Mouse (Mus musculus) hindbrain, embryonic 10.5 days (tissue): ENCODE results near the gene Pla2r1. TPM values are rescaled to one million over a fixed set of nuclear protein-coding genes. Genes with fewer than 3 reads are reported as not detected.
A peak's percentile ranks its signal among the peaks of the same experiment; 100 is the strongest.

Source experiments
- DNase-seq: peaks from one replicate; pipeline ENCODE4 v3.0.0-alpha.2; 2017; ENCODE audit warnings: low spot score
- H3K27ac ChIP-seq: fragments of 300-500 bp; sonication (generic); 2 replicates; pipeline ENCODE4 v1.5.1; 2016; ENCODE audit warnings: mild to moderate bottlenecking, moderate library complexity
- H3K27me3 ChIP-seq: fragments of 300-500 bp; sonication (generic); 2 replicates; pipeline ENCODE4 v1.6.1; 2016; ENCODE audit warnings: mild to moderate bottlenecking; ENCODE audit not compliant: poor library complexity, insufficient read depth, severe bottlenecking
- H3K36me3 ChIP-seq: fragments of 300-500 bp; sonication (generic); 2 replicates; pipeline ENCODE4 v1.6.1; 2016; ENCODE audit warnings: mild to moderate bottlenecking, moderate library complexity
- H3K4me1 ChIP-seq: fragments of 300-500 bp; sonication (generic); replicated peaks from 2 replicates; pipeline ENCODE4 v1.6.1; 2016; ENCODE audit warnings: mild to moderate bottlenecking
- H3K4me3 ChIP-seq: fragments of 300-500 bp; sonication (generic); 2 replicates; pipeline ENCODE4 v1.5.1; 2016; ENCODE audit warnings: mild to moderate bottlenecking, moderate library complexity
- H3K9me3 ChIP-seq: fragments of 300-500 bp; sonication (generic); 2 replicates; pipeline ENCODE4 v1.6.1; 2016; ENCODE audit warnings: mild to moderate bottlenecking, moderate library complexity
- WGBS: fragments of 180-500 bp; shearing (Covaris S2); methylation state at CpG from one replicate; pipeline ENCODE4 v1.1.7; 2016; 5-methylcytosine and 5-hydroxymethylcytosine counted together
- polyA plus RNA-seq: library from polyadenylated mRNA; unstranded; fragments of >200 nt; fragmentation: Nextera tagmentation; extraction: Ambion mirVana; gene quantifications from 2 replicates; pipeline ENCODE4 v1.2.1, GENCODE M21; 2016

The Pla2r1 gene
- polyA plus RNA-seq, 1 experiment from 2014 or later: 0.95 TPM

- 0 out of 2 replicates have a peak, but pooled peaks cover 4% of the 10 kb centered on the region for H3K9me3 ChIP-seq
- no peak overlapping the region for H3K27ac ChIP-seq
- H3K4me3 ChIP-seq: no peak overlapping the region
- H3K27me3 ChIP-seq: no peaks in the 10 kb centered on the region
- WGBS: 79% methylated on average over 5 of the region's 5 CpGs
- H3K36me3 ChIP-seq: no peaks in the 10 kb centered on the region
- DNase-seq: no peak
- peaks cover 7% of the 10 kb centered on the region; the same call in 1 of the 2 replicates for H3K4me1 ChIP-seq
Measured at GRCm38 (mm10) chr2:60538710-60539109, 14.4 kb downstream of the Pla2r1 start.

GRCm38 (mm10) chr2:60538274-60538673 lies 14.8 kb downstream of the Pla2r1 start:
- Histone ChIP-seq H3K36me3 (no peaks in the 10 kb centered on the region), H3K27ac (no peak overlapping the region), H3K4me1 (peaks cover 7% of the 10 kb centered on the region; the same call in 1 of the 2 replicates), H3K27me3 (no peaks in the 10 kb centered on the region), H3K4me3 (no peak overlapping the region), H3K9me3 (0 out of 2 replicates have a peak, but pooled peaks cover 4% of the 10 kb centered on the region)
- DNase-seq: no peak
- WGBS: 84% methylated on average over 4 of the region's 4 CpGs

GRCm38 (mm10) chr2:60534755-60535154 lies 18.4 kb downstream of the Pla2r1 start:
- H3K9me3 ChIP-seq: 0 out of 2 replicates have a peak, but pooled peaks cover 4% of the 10 kb centered on the region
- H3K4me3 ChIP-seq: no peak overlapping the region
- no peaks in the 10 kb centered on the region; the same call in 1 of the 2 replicates for H3K4me1 ChIP-seq
- H3K27ac ChIP-seq: no peak overlapping the region
- no peak for DNase-seq
- H3K36me3 ChIP-seq: no peaks in the 10 kb centered on the region
- WGBS: 90% methylated on average over 8 of the region's 8 CpGs
- H3K27me3 ChIP-seq: no peaks in the 10 kb centered on the region

GRCm38 (mm10) chr2:60533026-60533425 lies 20.1 kb downstream of the Pla2r1 start:
- H3K4me3 ChIP-seq: no peak overlapping the region
- no peaks in the 10 kb centered on the region; the same call in 1 of the 2 replicates for H3K4me1 ChIP-seq
- H3K27ac ChIP-seq: 0 out of 2 replicates have a peak overlapping the region, but pooled peaks have one; percentile 5
- no peaks in the 10 kb centered on the region for H3K27me3 ChIP-seq
- DNase-seq: no peak
- 0 out of 2 replicates have a peak, but pooled peaks cover 3% of the 10 kb centered on the region for H3K9me3 ChIP-seq
- H3K36me3 ChIP-seq: no peaks in the 10 kb centered on the region
- 92% methylated on average over 3 of the region's 3 CpGs for WGBS

- Histone ChIP-seq H3K27ac (0 out of 2 replicates have a peak overlapping the region, but pooled peaks have one; percentile 5), H3K27me3 (no peaks in the 10 kb centered on the region), H3K4me1 (no peaks in the 10 kb centered on the region; the same call in 1 of the 2 replicates), H3K4me3 (no peak overlapping the region), H3K36me3 (no peaks in the 10 kb centered on the region), H3K9me3 (no peaks in the 10 kb centered on the region)
- 63% methylated on average over 5 of the region's 5 CpGs for WGBS
- no peak for DNase-seq
Measured at GRCm38 (mm10) chr2:60532495-60532894, 20.6 kb downstream of the Pla2r1 start.

GRCm38 (mm10) chr2:60515817-60516216 lies 37.3 kb downstream of the Pla2r1 start:
- H3K27ac ChIP-seq: no peak overlapping the region
- 69% methylated on average over 8 of the region's 8 CpGs for WGBS
- DNase-seq: no peak
- H3K27me3 ChIP-seq: no peaks in the 10 kb centered on the region
- H3K36me3 ChIP-seq: no peaks in the 10 kb centered on the region
- no peaks in the 10 kb centered on the region for H3K9me3 ChIP-seq
- H3K4me3 ChIP-seq: no peak overlapping the region
- peaks cover 8% of the 10 kb centered on the region for H3K4me1 ChIP-seq

- Histone ChIP-seq H3K27me3 (no peaks in the 10 kb centered on the region), H3K4me3 (no peak overlapping the region), H3K9me3 (no peaks in the 10 kb centered on the region), H3K4me1 (peaks cover 8% of the 10 kb centered on the region), H3K27ac (no peak overlapping the region), H3K36me3 (no peaks in the 10 kb centered on the region)
- no peak for DNase-seq
- WGBS: 72% methylated on average over 4 of the region's 4 CpGs
Measured at GRCm38 (mm10) chr2:60514863-60515262, 38.2 kb downstream of the Pla2r1 start.

GRCm38 (mm10) chr2:60510718-60511117 lies 42.4 kb downstream of the Pla2r1 start:
- no peak for DNase-seq
- peaks cover 1% of the 10 kb centered on the region for H3K4me1 ChIP-seq
- WGBS: 79% methylated on average over 1 of the region's 1 CpGs

GRCm38 (mm10) chr2:60505145-60505544 lies 48.0 kb downstream of the Pla2r1 start:
- H3K36me3 ChIP-seq: no peaks in the 10 kb centered on the region
- H3K27me3 ChIP-seq: no peaks in the 10 kb centered on the region
- no peaks in the 10 kb centered on the region for H3K9me3 ChIP-seq
- no peak for DNase-seq
- H3K4me1 ChIP-seq: 0 out of 2 replicates have a peak, but pooled peaks cover 3% of the 10 kb centered on the region
- H3K4me3 ChIP-seq: no peak overlapping the region
- H3K27ac ChIP-seq: no peak overlapping the region
- 64% methylated on average over 2 of the region's 2 CpGs for WGBS

More at GRCm38 (mm10) chr2:60510718-60511117, 42.4 kb downstream of the Pla2r1 start:
- Histone ChIP-seq H3K27ac (no peak overlapping the region), H3K9me3 (no peaks in the 10 kb centered on the region), H3K36me3 (no peaks in the 10 kb centered on the region), H3K4me3 (no peak overlapping the region), H3K27me3 (no peaks in the 10 kb centered on the region)

GRCm38 (mm10) chr2:60504718-60505117 lies 48.4 kb downstream of the Pla2r1 start:
- Histone ChIP-seq H3K9me3 (no peaks in the 10 kb centered on the region), H3K27me3 (no peaks in the 10 kb centered on the region), H3K27ac (no peak overlapping the region), H3K36me3 (no peaks in the 10 kb centered on the region), H3K4me1 (0 out of 2 replicates have a peak, but pooled peaks cover 3% of the 10 kb centered on the region), H3K4me3 (no peak overlapping the region)
- 72% methylated on average over 2 of the region's 2 CpGs for WGBS
- DNase-seq: no peak

GRCm38 (mm10) chr2:60503991-60504390 lies 49.1 kb downstream of the Pla2r1 start:
- no peak overlapping the region for H3K27ac ChIP-seq
- H3K4me1 ChIP-seq: 0 out of 2 replicates have a peak, but pooled peaks cover 3% of the 10 kb centered on the region
- no peak for DNase-seq
- H3K27me3 ChIP-seq: no peaks in the 10 kb centered on the region
- H3K36me3 ChIP-seq: no peaks in the 10 kb centered on the region
- H3K9me3 ChIP-seq: no peaks in the 10 kb centered on the region
- 76% methylated on average over 4 of the region's 4 CpGs for WGBS
- H3K4me3 ChIP-seq: no peak overlapping the region

- H3K9me3 ChIP-seq: no peaks in the 10 kb centered on the region
- H3K4me3 ChIP-seq: no peak overlapping the region
- 91% methylated on average over 1 of the region's 1 CpGs for WGBS
- no peak overlapping the region for H3K27ac ChIP-seq
- H3K36me3 ChIP-seq: no peaks in the 10 kb centered on the region
- H3K4me1 ChIP-seq: 0 out of 2 replicates have a peak, but pooled peaks cover 3% of the 10 kb centered on the region
- H3K27me3 ChIP-seq: no peaks in the 10 kb centered on the region
- DNase-seq: no peak
Measured at GRCm38 (mm10) chr2:60500583-60501116, 52.5 kb downstream of the Pla2r1 start.

- H3K36me3 ChIP-seq: no peaks in the 10 kb centered on the region
- H3K9me3 ChIP-seq: no peaks in the 10 kb centered on the region
- H3K27me3 ChIP-seq: no peaks in the 10 kb centered on the region
- 93% methylated on average over 7 of the region's 7 CpGs for WGBS
- no peak overlapping the region for H3K27ac ChIP-seq
- H3K4me3 ChIP-seq: no peak overlapping the region
- H3K4me1 ChIP-seq: no peaks in the 10 kb centered on the region
- DNase-seq: no peak
Measured at GRCm38 (mm10) chr2:60479906-60480305, 73.2 kb downstream of the Pla2r1 start.
